In the genomic region with DNA sequence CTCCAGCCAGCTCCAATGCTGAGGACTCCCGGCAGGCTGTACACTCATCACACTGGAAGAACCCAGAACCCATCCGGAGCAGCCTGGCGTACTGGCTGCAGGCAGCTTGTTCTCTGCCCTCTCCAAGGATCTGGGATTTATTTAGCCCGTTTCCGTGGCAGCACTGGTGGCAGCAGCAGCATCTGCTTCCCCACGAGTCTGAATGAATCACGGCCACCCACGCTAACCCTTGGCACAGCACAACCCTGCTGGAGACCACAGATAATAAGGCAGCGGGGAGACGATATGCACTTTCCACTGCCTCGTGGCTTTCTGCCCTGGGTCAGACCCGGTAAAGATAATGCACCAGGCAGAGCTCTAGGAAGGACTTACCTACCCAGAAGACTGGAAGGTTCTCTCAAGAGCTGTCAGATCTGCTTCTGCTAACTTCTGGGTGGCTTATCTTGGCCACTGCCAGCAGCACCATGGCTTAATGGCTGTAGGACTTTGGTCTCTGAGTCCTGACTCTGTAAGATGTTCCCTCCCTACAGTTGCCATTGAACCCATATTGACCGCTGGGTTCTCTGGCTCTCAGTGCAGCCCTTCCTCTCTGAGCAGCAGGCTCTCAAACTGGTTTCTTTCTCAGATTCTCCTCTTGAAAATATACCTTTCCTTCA, we compare ENCODE assay signal across 9 mouse cellular contexts.
DNase-seq lines count a peak whose midpoint lies in the region; ATAC-seq lines count a peak whose summit lies in the region.
"Had no signal": no experiment of that assay in that cellular context is flagged by ENCODE, and none has a peak within 500 bp of the region (broad histone marks: within the 10 kb centered on the region; RNA-seq: fewer than 3 reads in every experiment).

No protein-coding gene starts in this region.

- no peak overlapping the region for H3K4me2 ChIP-seq in forebrain, embryonic 11.5 days (ENCODE audit: low read depth, low read length, severe bottlenecking)
- H3K4me2 ChIP-seq in hindbrain, embryonic 14.5 days (replicated peaks), result no peak overlapping the region

- H3K4me1 ChIP-seq in forebrain, embryonic 10.5 days, result peaks cover 15% of the 10 kb centered on the region
- H3K4me1 ChIP-seq in forebrain, embryonic 11.5 days (replicated peaks; ENCODE audit: control insufficient read depth, insufficient read depth, low read length), result no peaks in the 10 kb centered on the region
- no peaks in the 10 kb centered on the region for H3K4me1 ChIP-seq in hindbrain, embryonic 14.5 days (replicated peaks; ENCODE audit: control insufficient read depth, insufficient read depth, low read length)

- no peak overlapping the region for H3K9ac ChIP-seq in forebrain, embryonic 11.5 days (ENCODE audit: low read length)
- H3K9ac ChIP-seq in hindbrain, embryonic 14.5 days, result no peak overlapping the region

- H3K27me3 ChIP-seq in forebrain, embryonic 10.5 days (ENCODE audit: poor library complexity, severe bottlenecking), result no peaks in the 10 kb centered on the region
- H3K27me3 ChIP-seq in forebrain, embryonic 11.5 days (ENCODE audit: control insufficient read depth, insufficient read depth, low read length), result no peaks in the 10 kb centered on the region
- no peaks in the 10 kb centered on the region for H3K27me3 ChIP-seq in hindbrain, embryonic 14.5 days (ENCODE audit: control insufficient read depth, insufficient read depth, low read length)
- H3K27me3 ChIP-seq: CH12.LX had no signal

- no peak for ATAC-seq in forebrain, embryonic 11.5 days (replicated peaks; ENCODE audit: low FRiP score)
- no peak for ATAC-seq in hindbrain, embryonic 14.5 days (ENCODE audit: low FRiP score)

- no peak overlapping the region for H3K4me3 ChIP-seq in forebrain, embryonic 10.5 days
- no peak overlapping the region for H3K4me3 ChIP-seq in forebrain, embryonic 11.5 days (ENCODE audit: low read depth, low read length)
- no peak overlapping the region for H3K4me3 ChIP-seq in hindbrain, embryonic 14.5 days (replicated peaks; ENCODE audit: low read length)

- DNase-seq in forebrain, embryonic 10.5 days (ENCODE audit: extremely low spot score, low spot score), result no peak
- no peak for DNase-seq in forebrain, embryonic 11.5 days (ENCODE audit: low spot score)
- peak; percentile 41 for DNase-seq in adrenal gland, postnatal 14 days
- DNase-seq in frontal cortex, adult 2 months (ENCODE audit: extremely low spot score in 1 of 2, low spot score in 1 of 2), result peak; percentile 90 to 93
- peak; percentile 82 to 90 for DNase-seq in left cerebral cortex, adult 18-20 months (ENCODE audit: low spot score in 2 of 2)
- peak; percentile 95 for DNase-seq in telencephalon, adult 2 months (ENCODE audit: low read depth, low spot score)
- no peak for DNase-seq in hindbrain, embryonic 14.5 days (ENCODE audit: low spot score)
- no peak for DNase-seq in kidney, adult 8-10 months

- WGBS in forebrain, embryonic 10.5 days, result 82% methylated on average over 13 of the region's 13 CpGs
- WGBS in forebrain, embryonic 11.5 days, result 76% methylated on average over 13 of the region's 13 CpGs
- WGBS in hindbrain, embryonic 14.5 days, result 46% methylated on average over 13 of the region's 13 CpGs

- H3K36me3 ChIP-seq in forebrain, embryonic 10.5 days (replicated peaks), result no peaks in the 10 kb centered on the region
- no peaks in the 10 kb centered on the region for H3K36me3 ChIP-seq in forebrain, embryonic 11.5 days (ENCODE audit: control insufficient read depth, insufficient read depth, low read length)
- H3K36me3 ChIP-seq in hindbrain, embryonic 14.5 days (replicated peaks; ENCODE audit: control insufficient read depth, insufficient read depth), result no peaks in the 10 kb centered on the region

- no peaks in the 10 kb centered on the region for H3K9me3 ChIP-seq in forebrain, embryonic 10.5 days
- H3K9me3 ChIP-seq in forebrain, embryonic 11.5 days (ENCODE audit: control insufficient read depth, low read length), result no peaks in the 10 kb centered on the region; the same call in 1 of the 2 replicates
- H3K9me3 ChIP-seq in hindbrain, embryonic 14.5 days (ENCODE audit: control insufficient read depth, low read length), result no peaks in the 10 kb centered on the region

- H3K27ac ChIP-seq in forebrain, embryonic 10.5 days, result 0 out of 2 replicates have a peak overlapping the region, but pooled peaks have one; percentile 21
- no peak overlapping the region for H3K27ac ChIP-seq in forebrain, embryonic 11.5 days (ENCODE audit: low read depth, low read length)
- H3K27ac ChIP-seq in hindbrain, embryonic 14.5 days, result no peak overlapping the region

Comparison
In these comparisons a context has a peak if more than half of its experiments do, and no peak if none do; other contexts are left out.
1. DNase-seq: peak in adrenal gland, postnatal 14 days (single experiment), frontal cortex, adult 2 months (2 of 2), left cerebral cortex, adult 18-20 months (2 of 2) and telencephalon, adult 2 months (single experiment); none in forebrain, embryonic 10.5 days (single experiment), forebrain, embryonic 11.5 days (single experiment), hindbrain, embryonic 14.5 days (single experiment) and kidney, adult 8-10 months (0 of 2).